Mouse (Mus musculus): ENCODE results near the gene Abcg2.
"Not testable (repeated sequence)": the region's sequence is repeated elsewhere in the genome, so short reads cannot be mapped to it uniquely, and the experiment has no call there.

Abcg2 gene

DNA sequence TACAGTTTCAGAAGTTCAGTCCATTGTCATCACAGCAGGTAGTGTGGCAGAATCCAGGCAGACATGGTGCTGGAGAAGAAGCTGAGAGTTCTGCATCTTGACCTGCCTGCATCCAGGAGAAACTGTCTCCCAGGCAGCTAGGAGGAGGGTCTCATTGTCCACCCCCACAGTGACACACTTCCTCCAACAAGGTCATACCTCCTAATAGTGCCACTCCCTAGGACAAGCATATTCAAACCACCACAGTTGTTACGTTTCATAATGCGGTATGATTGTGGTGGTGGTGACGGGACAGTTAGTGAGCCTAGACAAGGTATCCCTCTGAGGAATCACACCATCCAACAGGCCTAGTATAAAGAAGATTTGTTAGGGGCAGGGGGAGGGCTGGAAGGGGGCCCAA lies at the start of gene Abcg2:
Gene Abcg2, plus strand, starts transcription at position 301 of the 400 bp plus-strand sequence.
- in situ Hi-C loops (cut with MboI; ENCODE audit: low pct_unique_long_range_greater_than_20kb in 1 of 2, low sequenced_read_pairs in 2 of 2, unreplicated experiment in 1 of 2) = loop anchor here in 1 of 2 experiments (25.0 kb wide), 1 partner anchor 603 kb away; no protein-coding TSS in a partner anchor

DNA sequence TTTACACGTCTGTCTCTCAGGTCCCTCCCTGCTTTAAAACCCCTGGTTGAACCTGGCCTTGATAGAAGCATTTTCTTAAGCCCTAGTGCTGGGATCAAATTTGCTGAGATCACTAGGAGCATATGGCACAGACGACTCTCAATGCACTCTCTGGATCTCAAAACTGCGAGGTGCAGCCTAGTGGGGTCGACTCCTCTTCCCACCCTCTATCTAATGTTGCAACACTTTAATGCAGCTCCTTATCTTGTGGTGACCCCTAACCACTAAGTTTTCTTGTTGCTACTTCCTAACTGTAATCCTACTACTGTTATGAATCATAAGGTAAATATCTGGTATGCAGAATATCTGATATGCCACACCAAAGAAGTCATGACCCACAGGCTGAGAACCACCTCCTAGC lies 44.1 kb upstream of the Abcg2 start:
- in situ Hi-C loops (cut with MboI; ENCODE audit: low pct_unique_long_range_greater_than_20kb in 1 of 2, low sequenced_read_pairs in 2 of 2, unreplicated experiment in 1 of 2) = not testable (repeated sequence)

DNA sequence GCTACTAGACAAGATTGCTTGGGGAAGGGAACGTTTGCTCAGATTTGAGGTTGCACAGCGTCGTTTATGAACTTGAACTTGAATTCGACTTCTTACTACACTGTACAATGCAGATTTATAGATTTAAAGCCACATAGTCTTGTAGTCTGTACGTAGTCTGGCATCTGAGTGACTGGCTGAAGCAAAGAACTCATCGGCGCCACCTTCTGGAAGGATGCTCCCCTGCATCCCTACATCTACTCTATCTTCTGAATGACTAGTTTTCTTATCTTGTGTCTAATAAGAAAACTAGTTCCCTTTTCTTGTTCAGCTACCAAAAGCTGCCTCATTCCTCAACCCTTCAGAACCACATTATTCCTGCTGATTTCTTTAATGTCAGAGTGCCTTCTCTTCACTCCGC lies 41.5 kb upstream of the Abcg2 start:
- in situ Hi-C loops (cut with MboI; ENCODE audit: low pct_unique_long_range_greater_than_20kb in 1 of 2, low sequenced_read_pairs in 2 of 2, unreplicated experiment in 1 of 2) = not testable (repeated sequence)

DNA sequence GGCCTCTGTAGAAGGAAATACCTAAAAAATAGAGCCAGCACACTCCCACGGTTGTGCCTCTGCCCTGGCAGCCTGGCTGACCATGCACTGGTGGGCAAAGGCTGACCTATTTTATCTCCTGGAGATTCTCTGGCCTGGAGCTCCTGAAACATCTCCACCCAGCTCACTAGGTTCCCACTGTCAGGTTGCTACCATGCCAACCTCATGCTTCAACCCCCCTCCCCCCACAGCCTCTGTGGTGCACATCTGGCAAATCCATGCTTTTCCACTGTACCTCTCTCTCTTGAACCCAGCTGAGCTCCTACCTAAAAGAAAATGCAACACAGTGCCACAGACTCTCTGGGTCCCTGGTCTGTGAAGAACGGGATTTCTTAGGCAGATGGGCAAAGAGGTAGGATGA lies 39.4 kb upstream of the Abcg2 start:
- in situ Hi-C loops (cut with MboI; ENCODE audit: low pct_unique_long_range_greater_than_20kb in 1 of 2, low sequenced_read_pairs in 2 of 2, unreplicated experiment in 1 of 2) = not testable (repeated sequence)

DNA sequence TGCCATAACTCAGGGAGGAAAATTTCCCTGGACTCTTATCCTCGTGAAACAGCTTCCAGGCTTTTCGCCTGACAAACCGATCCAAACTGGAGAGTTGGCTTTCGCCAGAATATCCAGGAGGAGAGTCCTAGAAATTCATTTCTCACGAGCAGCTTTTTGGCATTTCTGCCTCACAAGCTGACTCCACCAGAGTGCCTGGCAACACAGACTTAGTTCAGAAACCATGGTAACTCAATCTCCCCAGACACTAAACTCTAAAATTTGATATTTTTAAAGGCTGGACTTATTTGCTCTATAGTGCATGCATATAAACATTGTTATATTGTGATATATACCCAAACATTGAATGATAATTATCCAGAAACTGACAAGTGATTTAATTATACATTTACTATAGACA lies 38.3 kb upstream of the Abcg2 start:
- in situ Hi-C loops (cut with MboI; ENCODE audit: low pct_unique_long_range_greater_than_20kb in 1 of 2, low sequenced_read_pairs in 2 of 2, unreplicated experiment in 1 of 2) = not testable (repeated sequence)

DNA sequence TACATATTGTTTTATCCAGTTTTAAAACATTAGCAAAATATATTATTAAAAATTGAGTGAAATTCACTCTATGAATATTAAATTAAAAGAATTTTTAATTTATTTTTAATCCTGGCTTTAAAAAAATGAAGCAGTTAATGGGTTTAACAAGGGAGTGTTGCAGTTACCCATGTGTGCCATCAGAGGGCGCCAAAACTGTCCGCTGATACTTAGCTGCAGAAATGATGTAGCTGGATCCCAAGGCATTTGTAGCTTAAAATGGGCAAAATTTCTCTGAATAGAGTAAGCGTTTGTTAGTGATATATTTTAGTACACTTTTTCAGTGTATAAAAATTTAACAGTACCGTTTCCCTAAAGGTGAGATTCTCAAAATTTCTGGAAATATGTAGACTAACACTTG lies 37.5 kb upstream of the Abcg2 start:
- in situ Hi-C loops (cut with MboI; ENCODE audit: low pct_unique_long_range_greater_than_20kb in 1 of 2, low sequenced_read_pairs in 2 of 2, unreplicated experiment in 1 of 2) = no loop called here

DNA sequence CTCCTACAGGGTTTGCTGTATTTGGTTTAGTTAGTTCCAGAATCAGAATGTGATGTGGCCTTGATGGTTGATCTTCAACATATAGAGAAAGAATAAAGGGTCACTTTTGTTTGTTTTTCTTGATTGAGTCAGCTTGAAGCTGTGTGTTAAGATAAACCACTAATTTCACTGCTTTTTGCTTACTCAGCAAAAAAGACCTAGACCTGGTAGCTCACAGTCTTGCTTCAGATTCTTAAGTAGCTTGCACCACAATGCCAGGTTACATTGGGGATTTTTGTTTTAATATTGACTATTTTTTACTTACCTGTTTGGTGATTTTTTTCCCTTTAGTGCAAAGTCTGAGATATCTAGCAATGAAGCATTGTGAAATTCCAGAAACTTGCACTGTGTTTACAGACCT lies 30.5 kb upstream of the Abcg2 start:
- in situ Hi-C loops (cut with MboI; ENCODE audit: low pct_unique_long_range_greater_than_20kb in 1 of 2, low sequenced_read_pairs in 2 of 2, unreplicated experiment in 1 of 2) = not testable (repeated sequence)

DNA sequence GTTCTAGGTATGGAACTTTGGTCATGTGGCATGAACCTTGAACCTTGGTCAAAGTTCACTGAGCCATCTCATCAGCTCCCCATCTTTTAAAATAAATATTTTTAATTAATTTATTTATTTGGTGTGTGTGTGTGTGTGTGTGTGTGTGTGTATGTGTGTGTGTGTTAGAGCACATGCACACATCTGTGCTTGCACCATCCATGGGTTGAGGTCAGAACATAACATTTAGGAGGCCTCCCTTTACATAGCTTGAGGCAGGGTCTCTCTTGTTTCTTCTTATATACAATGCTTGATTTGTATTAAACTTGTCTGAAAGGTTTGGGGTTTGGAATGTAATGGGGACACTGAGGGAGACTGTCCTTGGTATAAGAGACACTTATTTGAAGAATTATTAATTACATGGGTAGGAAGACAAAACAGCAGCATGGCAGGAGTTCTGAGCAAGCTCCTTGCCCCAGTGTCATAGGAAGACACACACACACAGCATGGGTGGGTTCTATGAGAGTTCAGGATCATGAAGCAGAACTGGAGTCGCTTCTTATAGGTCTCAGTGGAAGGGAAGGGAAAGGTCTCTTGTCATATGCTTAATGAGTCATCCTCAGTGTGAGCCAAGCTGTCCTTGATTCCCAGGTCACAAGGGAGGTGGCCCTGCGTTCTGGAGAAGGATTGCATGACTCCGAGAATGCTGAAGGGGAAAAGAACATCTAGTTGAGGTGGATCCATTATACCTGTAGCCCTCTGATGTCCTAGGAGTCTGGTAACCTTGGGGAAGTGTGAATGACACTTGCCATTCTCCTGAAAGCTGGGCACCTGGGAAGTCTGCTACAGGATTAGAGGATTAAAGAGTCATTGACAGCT lies 9.9 kb downstream of the Abcg2 start:
- in situ Hi-C loops (cut with MboI; ENCODE audit: low pct_unique_long_range_greater_than_20kb in 1 of 2, low sequenced_read_pairs in 2 of 2, unreplicated experiment in 1 of 2) = loop anchor here in 1 of 2 experiments (25.0 kb wide), 1 partner anchor 593 kb away; no protein-coding TSS in a partner anchor

DNA sequence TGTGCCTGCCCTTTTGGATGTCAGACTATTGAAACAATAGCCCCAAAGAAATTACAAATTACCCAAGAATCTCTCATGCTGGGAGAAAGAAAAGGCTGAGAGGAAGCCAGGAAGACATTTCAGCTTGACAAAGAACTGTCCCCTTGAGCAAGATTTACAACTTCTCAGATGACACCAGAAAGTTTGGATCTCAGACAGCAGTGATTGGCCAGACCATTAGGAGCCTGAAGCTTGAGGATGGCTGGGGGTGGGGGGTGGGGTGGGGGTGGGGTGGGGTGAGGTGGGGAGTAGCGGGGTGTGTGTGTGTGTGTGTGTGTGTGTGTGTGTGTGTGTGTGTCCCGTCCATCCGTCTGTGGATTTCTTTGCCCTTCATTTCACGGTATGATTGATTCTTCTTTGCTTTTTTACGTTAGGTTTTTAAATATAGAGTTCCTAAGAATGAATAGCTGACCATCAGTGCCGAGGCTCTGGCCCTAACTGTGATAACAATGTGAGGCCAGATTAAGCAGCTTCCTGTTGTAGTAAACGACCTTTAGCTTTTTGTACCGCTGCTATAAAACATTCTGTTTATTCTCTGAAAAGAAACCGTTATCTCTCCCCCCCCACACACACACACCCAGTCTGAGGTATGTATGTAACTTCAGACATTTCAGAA lies 11.4 kb downstream of the Abcg2 start:
- in situ Hi-C loops (cut with MboI; ENCODE audit: low pct_unique_long_range_greater_than_20kb in 1 of 2, low sequenced_read_pairs in 2 of 2, unreplicated experiment in 1 of 2) = loop anchor here in 1 of 2 experiments (25.0 kb wide), 1 partner anchor 592 kb away; no protein-coding TSS in a partner anchor

DNA sequence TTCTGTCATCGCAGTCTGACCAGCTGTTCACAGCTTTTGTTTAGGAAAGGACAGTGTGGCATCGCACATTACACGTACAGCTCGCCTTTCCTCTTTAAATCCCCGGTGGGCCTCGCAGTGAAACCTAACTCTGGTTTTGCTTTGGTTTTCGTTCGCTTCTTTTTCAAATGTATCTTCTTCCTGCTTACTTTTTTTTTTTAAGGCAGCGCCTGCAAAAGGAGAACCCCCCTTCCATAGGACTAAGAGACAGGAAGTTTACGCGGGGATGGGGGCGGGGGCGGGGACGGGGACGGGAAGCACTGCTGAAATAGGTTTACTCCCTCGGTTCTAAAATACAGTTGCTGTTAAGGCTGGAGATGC lies 12.0 kb downstream of the Abcg2 start:
- in situ Hi-C loops (cut with MboI; ENCODE audit: low pct_unique_long_range_greater_than_20kb in 1 of 2, low sequenced_read_pairs in 2 of 2, unreplicated experiment in 1 of 2) = loop anchor here in 1 of 2 experiments (25.0 kb wide), 1 partner anchor 591 kb away; no protein-coding TSS in a partner anchor

DNA sequence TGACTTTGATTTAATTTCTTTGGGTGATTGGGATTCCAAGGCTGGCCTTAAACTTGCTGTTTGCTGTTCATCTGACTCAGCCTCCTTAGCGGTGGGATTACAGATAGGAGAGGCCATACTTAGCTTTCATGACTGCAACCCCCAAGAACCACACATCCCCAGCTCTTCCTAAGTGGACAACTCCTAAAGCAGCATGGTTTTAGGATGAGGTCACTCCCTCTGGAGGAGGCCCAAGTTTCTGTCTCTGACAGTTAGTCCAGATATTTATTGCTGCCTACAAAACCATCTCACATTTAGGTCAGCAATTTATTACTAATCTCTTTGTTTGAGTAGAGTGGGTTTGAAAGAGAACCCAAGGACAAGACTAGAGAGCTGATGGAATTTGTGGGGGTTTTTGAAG lies 17.8 kb downstream of the Abcg2 start:
- in situ Hi-C loops (cut with MboI; ENCODE audit: low pct_unique_long_range_greater_than_20kb in 1 of 2, low sequenced_read_pairs in 2 of 2, unreplicated experiment in 1 of 2) = not testable (repeated sequence)

DNA sequence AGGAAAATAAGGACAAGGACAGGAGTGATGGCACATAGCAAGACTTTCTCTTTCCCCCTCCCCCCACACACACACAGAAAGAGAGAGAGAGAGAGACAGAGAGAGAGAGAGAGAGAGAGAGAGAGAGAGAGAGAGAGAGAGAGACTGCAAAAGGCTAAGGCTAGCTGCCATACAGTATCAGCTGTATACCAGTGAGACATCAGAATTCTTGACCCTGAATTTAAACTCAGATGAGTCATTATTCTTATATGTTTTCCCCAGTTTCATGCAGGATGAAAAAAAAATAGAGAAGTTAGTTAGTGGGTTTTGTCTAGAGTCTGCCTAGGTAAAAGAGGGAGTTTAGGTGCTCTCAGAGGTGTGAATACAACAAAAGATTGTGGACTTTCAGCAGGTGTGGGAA lies 18.7 kb downstream of the Abcg2 start:
- in situ Hi-C loops (cut with MboI; ENCODE audit: low pct_unique_long_range_greater_than_20kb in 1 of 2, low sequenced_read_pairs in 2 of 2, unreplicated experiment in 1 of 2) = not testable (repeated sequence)

DNA sequence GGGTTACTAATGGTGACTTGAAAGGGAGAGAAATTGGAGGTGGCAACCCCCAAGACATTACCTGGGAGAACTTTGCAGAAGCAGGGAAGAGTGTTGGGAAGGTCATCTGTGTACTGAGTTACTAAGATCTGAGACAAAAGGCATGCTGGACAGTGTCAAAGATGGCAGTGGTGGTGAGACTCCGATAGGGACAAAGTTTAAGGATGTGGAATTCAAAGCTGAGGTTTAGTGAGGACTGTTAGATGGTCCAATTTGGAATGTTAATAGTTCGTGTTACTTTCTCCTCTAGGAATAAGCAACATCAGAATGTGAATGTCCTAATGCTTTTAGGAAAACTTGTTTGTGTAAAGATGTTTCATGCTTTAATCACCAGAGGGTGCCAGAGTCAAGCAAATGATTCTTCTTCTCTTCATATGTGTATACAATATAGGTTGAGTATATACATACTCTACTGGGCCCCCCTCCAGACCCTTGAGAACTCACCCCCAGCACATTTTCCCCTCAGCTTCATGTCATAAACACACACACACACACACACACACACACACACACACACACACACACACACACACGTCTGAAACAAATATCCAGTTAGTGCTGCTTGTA lies 19.3 kb downstream of the Abcg2 start:
- in situ Hi-C loops (cut with MboI; ENCODE audit: low pct_unique_long_range_greater_than_20kb in 1 of 2, low sequenced_read_pairs in 2 of 2, unreplicated experiment in 1 of 2) = not testable (repeated sequence)

DNA sequence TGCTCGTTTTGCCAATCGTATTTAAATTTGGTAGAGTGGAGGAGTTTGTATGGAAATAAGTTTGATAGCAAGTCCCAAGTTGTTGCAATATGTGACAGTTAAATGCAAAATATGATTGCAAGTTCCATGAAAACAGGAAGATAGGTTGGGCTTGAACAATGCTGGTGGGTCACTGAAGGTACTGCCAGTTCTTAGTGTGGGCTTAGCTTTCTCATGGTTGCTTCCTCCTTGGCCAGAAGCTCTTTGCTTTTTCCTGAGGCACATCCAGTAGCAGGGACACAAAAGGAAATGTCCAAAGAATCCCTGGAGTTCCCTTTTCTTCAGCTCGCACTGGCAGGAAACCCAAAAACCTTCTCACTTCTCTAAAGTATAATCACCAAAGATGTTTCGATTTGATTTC lies 22.3 kb downstream of the Abcg2 start:
- in situ Hi-C loops (cut with MboI; ENCODE audit: low pct_unique_long_range_greater_than_20kb in 1 of 2, low sequenced_read_pairs in 2 of 2, unreplicated experiment in 1 of 2) = no loop called here

DNA sequence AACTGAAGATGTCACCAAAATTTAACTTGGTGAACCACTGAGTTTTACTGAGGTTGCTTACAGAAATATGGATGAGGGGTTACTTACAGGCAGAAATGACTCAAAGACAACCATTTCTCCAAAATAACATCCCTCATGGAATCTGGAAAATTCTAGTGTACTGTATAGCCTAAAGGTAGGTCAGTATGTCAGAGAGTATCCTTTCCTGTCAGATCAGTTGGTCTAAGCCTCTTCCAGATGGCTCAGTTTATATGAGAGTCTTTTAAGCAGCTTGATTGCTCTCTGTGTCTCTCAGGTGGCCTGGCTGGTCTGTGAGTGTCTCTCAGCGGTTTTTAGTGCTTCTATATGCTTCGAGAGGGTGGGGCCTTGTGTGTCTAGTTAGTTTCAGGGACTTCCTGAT lies 24.1 kb downstream of the Abcg2 start:
- in situ Hi-C loops (cut with MboI; ENCODE audit: low pct_unique_long_range_greater_than_20kb in 1 of 2, low sequenced_read_pairs in 2 of 2, unreplicated experiment in 1 of 2) = no loop called here

DNA sequence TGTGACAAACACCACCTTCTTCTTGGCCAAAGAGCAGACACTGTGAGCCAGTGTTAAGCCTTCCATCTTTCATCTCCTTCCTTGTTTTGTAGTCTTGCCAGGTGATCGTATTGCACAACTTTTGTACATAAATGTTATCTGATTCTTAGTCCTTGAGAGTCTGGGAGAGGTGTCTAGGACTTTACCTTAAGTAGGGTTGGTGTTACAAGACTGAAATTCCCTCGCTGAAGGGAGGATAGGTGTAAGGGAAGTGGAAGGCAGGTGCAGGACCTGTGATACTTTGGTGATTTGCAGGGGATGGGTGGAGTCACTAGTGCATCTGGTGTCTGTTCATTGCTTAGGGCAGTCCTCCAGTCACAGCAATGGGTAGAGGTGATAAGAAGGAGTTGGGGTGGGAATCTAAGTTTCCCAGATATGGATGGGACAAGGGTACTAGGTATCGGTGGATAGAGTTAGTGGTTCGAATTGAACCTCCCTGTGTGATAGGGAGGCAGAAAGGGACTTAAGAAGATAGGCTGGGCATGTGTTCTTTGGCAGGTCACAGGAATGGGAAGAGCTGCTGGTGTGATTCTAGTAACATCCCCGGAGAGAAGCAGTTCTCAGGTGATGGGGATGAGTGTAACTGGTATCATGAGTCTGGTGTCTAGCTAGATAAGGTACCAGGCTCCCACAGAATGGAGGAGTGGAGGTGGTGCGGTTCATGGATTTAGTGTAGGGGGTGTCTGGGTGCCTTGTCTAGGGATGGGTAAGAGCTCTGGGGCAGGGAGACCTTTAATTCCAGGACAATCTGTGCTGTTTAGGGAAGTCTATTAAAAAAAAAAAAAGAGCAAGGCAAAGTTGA lies 25.8 kb downstream of the Abcg2 start:
- in situ Hi-C loops (cut with MboI; ENCODE audit: low pct_unique_long_range_greater_than_20kb in 1 of 2, low sequenced_read_pairs in 2 of 2, unreplicated experiment in 1 of 2) = no loop called here

DNA sequence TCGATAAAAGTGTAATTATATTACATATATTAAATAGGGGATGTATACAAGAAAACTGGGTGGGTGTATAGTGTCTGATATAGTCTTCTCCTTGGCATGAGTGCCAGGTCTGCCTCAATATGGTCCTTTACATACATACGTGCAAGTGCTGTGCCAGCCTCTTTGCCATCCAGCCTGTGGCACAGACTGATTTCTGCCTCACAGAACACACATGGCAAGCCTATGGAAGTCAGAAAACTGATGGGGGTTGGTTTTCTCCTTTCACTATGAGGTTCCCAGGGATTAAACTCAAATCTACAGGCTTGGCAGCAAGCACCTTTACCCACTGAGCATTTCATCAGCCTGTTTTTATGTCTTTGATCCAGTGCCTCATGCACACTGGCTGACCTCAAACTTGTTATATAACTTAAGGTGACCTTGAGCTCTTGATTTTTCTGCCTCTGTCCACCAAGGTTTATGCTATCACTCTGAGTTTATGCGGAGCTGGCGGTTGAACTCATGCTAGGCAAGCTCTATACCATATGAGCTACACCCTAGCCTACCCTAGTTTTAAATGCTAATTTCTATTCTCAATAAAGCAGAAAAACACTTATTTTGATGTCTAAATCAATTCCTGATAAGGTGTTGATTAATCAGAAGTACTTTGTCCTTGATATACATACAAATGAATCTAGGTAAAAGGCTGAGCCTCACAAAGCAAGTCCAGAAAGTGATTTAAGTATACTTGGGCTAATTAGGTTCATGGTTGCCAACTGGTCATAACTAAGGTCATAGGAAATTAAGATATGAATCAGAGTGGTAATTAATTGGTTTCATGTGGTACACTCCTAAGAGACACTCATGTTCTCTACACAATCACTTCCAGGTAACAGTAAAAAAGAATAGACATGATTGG lies 26.7 kb downstream of the Abcg2 start:
- in situ Hi-C loops (cut with MboI; ENCODE audit: low pct_unique_long_range_greater_than_20kb in 1 of 2, low sequenced_read_pairs in 2 of 2, unreplicated experiment in 1 of 2) = no loop called here

DNA sequence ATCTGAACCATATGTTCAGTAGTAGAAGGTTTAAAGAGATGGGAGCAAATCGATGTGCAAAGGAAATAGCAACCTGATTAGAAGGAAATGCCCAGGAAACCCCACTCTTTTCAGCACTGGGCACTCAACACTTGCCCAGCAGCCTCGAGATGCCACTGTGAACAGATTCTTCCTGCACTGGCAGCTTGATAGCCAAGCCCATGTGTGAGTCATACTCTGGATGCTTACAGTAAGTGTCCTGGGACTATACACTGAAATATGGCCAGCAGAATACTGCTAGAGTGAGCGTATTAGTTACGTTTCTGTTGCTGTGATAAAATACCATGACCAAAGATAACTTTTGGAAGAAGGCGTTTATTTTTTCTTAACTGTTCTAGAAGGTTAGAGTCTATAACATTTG lies 39.8 kb downstream of the Abcg2 start:
- in situ Hi-C loops (cut with MboI; ENCODE audit: low pct_unique_long_range_greater_than_20kb in 1 of 2, low sequenced_read_pairs in 2 of 2, unreplicated experiment in 1 of 2) = no loop called here
